Mouse (Mus musculus) myocyte (in vitro differentiated cells): ENCODE results near the gene Snx33.

Source experiments
- E2F4 ChIP-seq: IDR thresholded peaks from one replicate; pipeline ENCODE4 v1.6.1; 2011; ENCODE audit warnings: mild to moderate bottlenecking, control low read depth, moderate library complexity; ENCODE audit not compliant: insufficient read depth
- MAX ChIP-seq: IDR thresholded peaks from one replicate; pipeline ENCODE4 v1.6.1; 2011; ENCODE audit warnings: low read depth, mild to moderate bottlenecking, control low read depth
- MYOD1 ChIP-seq, 3 experiments: IDR thresholded peaks; one replicate each; pipeline ENCODE4 v1.6.1; 2011; ENCODE audit warnings: control low read depth in 2 of 3, low read depth in 2 of 3, mild to moderate bottlenecking in 2 of 3, moderate library complexity in 1 of 3; ENCODE audit not compliant: insufficient read length in 2 of 3, control insufficient read depth in 1 of 3
- POLR2A ChIP-seq: IDR thresholded peaks from one replicate; pipeline ENCODE4 v1.6.1; 2011; ENCODE audit warnings: low read depth, mild to moderate bottlenecking, control low read depth, moderate library complexity; ENCODE audit not compliant: insufficient read length
- POLR2AphosphoS2 ChIP-seq: IDR thresholded peaks from one replicate; pipeline ENCODE4 v1.6.1; 2011; ENCODE audit warnings: low read depth, control low read depth; ENCODE audit not compliant: insufficient read length
- REST ChIP-seq: IDR thresholded peaks from one replicate; pipeline ENCODE4 v1.6.1; 2011; ENCODE audit warnings: mild to moderate bottlenecking, control low read depth, moderate library complexity; ENCODE audit not compliant: insufficient read depth, insufficient read length
- SRF ChIP-seq: IDR thresholded peaks from one replicate; pipeline ENCODE4 v1.6.1; 2011; ENCODE audit warnings: low read depth; ENCODE audit not compliant: control insufficient read depth, insufficient read length
- TCF3 ChIP-seq: IDR thresholded peaks from one replicate; pipeline ENCODE4 v1.6.1; 2011; ENCODE audit warnings: low read depth, control low read depth; ENCODE audit not compliant: insufficient read length
- USF1 ChIP-seq: IDR thresholded peaks from one replicate; pipeline ENCODE4 v1.6.1; 2011; ENCODE audit warnings: low read depth, mild to moderate bottlenecking, control low read depth, moderate library complexity

- no peak for TF ChIP-seq POLR2A
- TF ChIP-seq TCF3 = no peak
- no peak for TF ChIP-seq POLR2AphosphoS2
- no peak for TF ChIP-seq USF1
- no peak for TF ChIP-seq MYOD1 (IDR thresholded peaks at IDR 0.05; ENCODE audit: control insufficient read depth in 1 of 3, insufficient read length in 2 of 3, low read depth in 2 of 3)
- TF ChIP-seq MAX = no peak
- TF ChIP-seq E2F4 = no peak
- no peak for TF ChIP-seq REST
- no peak for TF ChIP-seq SRF
Measured at GRCm38 (mm10) chr9:56880790-56881189, 47.4 kb downstream of the Snx33 start.
